Mouse (Mus musculus) kidney, embryonic 16.5 days (tissue): ENCODE measurements around the gene Ifit1bl1. TPM values are rescaled to one million over a fixed set of nuclear protein-coding genes. Genes with fewer than 3 reads are reported as not detected.
A peak's percentile ranks its signal among the peaks of the same experiment; 100 is the strongest.
"Not testable (repeated sequence)": the region's sequence is repeated elsewhere in the genome, so short reads cannot be mapped to it uniquely, and the experiment has no call there.

Experiments used
- ATAC-seq: fragments of 200-750 bp; cut with Nextera tagmentation; 2 replicates; pipeline ENCODE4 v1.8.0; 2017; ENCODE audit warnings: moderate TSS enrichment; ENCODE audit not compliant: low FRiP score, low TSS enrichment
- H3K27ac ChIP-seq: fragments of 300-500 bp; sonication (generic); 2 replicates; pipeline ENCODE4 v1.5.1; 2014; ENCODE audit warnings: low read length
- H3K27me3 ChIP-seq: fragments of 300-500 bp; sonication (generic); 2 replicates; pipeline ENCODE4 v1.6.1; 2014; ENCODE audit warnings: low read length, control low read depth, mixed read lengths; ENCODE audit not compliant: insufficient read depth
- H3K36me3 ChIP-seq: fragments of 300-500 bp; sonication (generic); 2 replicates; pipeline ENCODE4 v1.6.1; 2014; ENCODE audit warnings: low read length, control low read depth, mixed read lengths; ENCODE audit not compliant: insufficient read depth
- H3K4me1 ChIP-seq: fragments of 300-500 bp; sonication (generic); 2 replicates; pipeline ENCODE4 v1.6.1; 2014; ENCODE audit warnings: low read length, control low read depth, mixed read lengths; ENCODE audit not compliant: insufficient read depth
- H3K4me2 ChIP-seq: fragments of 300-500 bp; sonication (generic); replicated peaks from 2 replicates; pipeline ENCODE4 v1.6.1; 2014; ENCODE audit warnings: low read depth, low read length
- H3K4me3 ChIP-seq: fragments of 300-500 bp; sonication (generic); 2 replicates; pipeline ENCODE4 v1.5.1; 2014; ENCODE audit warnings: mild to moderate bottlenecking, low read length
- H3K9ac ChIP-seq: fragments of 300-500 bp; sonication (generic); replicated peaks from 2 replicates; pipeline ENCODE4 v1.6.1; 2014; ENCODE audit warnings: low read length
- H3K9me3 ChIP-seq: fragments of 300-500 bp; sonication (generic); 2 replicates; pipeline ENCODE4 v1.6.1; 2016; ENCODE audit warnings: low read length, control low read depth
- WGBS: fragments of 180-500 bp; shearing (Covaris S2); extraction: QIAGEN DNeasy Blood & Tissue Kit; methylation state at CpG from one replicate; pipeline ENCODE4 v1.1.7; 2014; 5-methylcytosine and 5-hydroxymethylcytosine counted together
- polyA plus RNA-seq: library from polyadenylated mRNA; unstranded; fragments of >200 nt; fragmentation: Nextera tagmentation; extraction: Ambion mirVana; gene quantifications from 2 replicates; pipeline ENCODE4 v1.2.1, GENCODE M21; 2015

Ifit1bl1 gene
- polyA plus RNA-seq, 1 experiment from 2014 or later, result 0.16 TPM

DNA sequence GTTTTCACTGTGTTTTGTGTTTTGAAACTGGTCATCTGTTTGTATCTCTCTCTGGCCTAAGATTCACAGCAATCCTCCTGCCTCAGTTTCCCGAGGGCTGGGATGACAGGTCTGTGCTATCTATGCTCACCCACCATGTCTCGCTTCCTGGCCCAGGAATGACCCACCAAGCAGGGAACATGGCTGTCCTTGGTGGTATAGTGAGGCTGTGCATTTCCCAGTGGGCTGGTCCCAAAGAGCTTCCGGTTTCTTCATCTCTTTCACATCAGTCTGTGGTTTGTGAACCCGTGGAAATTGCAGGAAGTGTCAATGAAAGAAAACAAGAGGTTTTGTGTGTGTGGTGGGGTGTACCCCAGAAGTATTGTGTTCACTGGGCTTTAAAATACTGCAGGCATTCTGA is 22.9 kb upstream of the Ifit1bl1 start:
- no peak overlapping the region for H3K27ac ChIP-seq
- no peaks in the 10 kb centered on the region for H3K36me3 ChIP-seq
- ATAC-seq, result no peak
- no peak overlapping the region for H3K9ac ChIP-seq
- WGBS, result 79% methylated on average over 4 of the region's 4 CpGs
- no peaks in the 10 kb centered on the region for H3K9me3 ChIP-seq
- H3K4me3 ChIP-seq, result no peak overlapping the region
- no peaks in the 10 kb centered on the region for H3K27me3 ChIP-seq
- H3K4me2 ChIP-seq, result no peak overlapping the region
- H3K4me1 ChIP-seq, result no peaks in the 10 kb centered on the region

DNA sequence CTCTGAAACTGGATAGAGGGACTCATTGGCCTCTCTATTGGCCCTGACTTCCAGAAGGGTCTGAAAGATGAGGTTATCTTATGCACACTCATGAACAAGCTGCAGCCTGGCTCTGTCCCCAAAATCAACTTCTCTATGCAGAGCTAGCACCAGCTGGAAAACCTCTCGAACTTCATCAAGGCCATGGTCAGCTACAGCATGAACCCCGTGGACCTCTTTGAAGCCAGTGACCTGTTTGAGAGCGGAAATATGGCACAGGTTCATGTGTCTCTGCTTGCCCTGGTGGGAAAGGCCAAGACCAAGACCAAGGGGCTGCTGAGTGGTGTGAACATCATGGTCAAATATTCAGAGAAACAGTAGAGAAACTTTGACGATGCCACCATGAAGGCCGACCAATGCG is 22.0 kb upstream of the Ifit1bl1 start:
- no peaks in the 10 kb centered on the region for H3K4me1 ChIP-seq
- H3K36me3 ChIP-seq, result no peaks in the 10 kb centered on the region
- H3K4me3 ChIP-seq, result no peak overlapping the region
- no peak for ATAC-seq
- H3K9ac ChIP-seq, result no peak overlapping the region
- no peak overlapping the region for H3K27ac ChIP-seq
- H3K27me3 ChIP-seq, result no peaks in the 10 kb centered on the region
- H3K9me3 ChIP-seq, result no peaks in the 10 kb centered on the region
- no peak overlapping the region for H3K4me2 ChIP-seq
- WGBS, result 89% methylated on average over 6 of the region's 6 CpGs

DNA sequence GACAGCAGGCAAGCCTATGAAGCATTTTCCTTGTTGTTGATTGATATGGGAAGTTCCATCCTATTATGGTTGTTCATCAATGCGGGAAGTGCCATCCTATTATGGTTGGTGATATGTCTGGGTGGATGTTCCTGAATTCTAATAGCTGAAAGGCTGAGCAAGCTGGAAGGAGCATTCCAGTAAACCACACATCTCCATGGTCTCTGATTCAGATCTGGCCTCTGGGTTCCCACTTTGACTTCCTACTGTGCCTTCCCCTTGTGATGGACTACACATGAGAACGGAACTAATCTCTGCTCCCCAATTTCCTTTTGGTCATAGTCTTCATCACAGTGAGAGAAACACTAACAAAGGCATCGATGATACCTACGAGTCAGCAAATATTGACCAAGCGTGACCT is 19.1 kb upstream of the Ifit1bl1 start:
- 92% methylated on average over 5 of the region's 5 CpGs for WGBS
- ATAC-seq, result no peak
- no peaks in the 10 kb centered on the region for H3K36me3 ChIP-seq

DNA sequence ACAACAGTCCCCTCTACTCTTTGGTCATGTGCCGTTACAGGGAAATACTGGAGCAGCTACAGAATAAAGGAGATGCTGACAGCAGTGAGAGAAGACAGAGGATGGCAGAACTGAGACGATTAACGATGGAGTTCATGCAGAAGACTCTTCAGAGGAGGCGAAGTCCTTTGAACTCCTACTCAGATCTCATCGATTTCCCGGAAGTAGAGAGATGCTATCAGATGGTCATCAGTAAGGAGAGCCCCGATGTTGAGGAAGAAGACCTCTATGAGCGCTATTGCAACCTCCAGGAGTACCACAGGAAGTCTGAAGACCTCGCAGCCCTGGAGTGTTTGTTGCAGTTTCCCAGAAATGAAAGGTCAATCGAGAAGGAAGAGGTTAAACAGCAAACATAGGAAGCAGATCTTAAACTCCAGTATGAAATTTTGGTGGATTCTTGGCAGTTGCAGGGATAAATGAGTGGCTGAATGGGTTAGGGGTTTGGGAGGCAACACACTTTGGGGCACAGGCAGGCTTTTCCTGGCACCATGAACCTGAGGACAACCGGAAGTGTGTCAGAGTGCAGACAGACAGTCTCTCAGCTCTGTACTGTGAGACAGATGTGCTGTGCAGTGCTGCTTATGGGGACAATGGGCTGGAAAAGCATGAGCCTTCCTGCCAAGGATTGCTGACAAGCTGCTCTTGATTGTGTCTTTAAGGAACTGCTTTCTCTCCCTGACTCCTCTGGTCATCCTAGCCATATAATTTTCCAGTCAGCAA is 10.7 kb upstream of the Ifit1bl1 start:
- ATAC-seq, H3K27me3 ChIP-seq, H3K27ac ChIP-seq, H3K9ac ChIP-seq, H3K4me2 ChIP-seq, H3K4me3 ChIP-seq, H3K9me3 ChIP-seq, H3K4me1 ChIP-seq, H3K36me3 ChIP-seq: not testable (repeated sequence)
- 81% methylated on average over 3 of the region's 11 CpGs for WGBS

More for the DNA sequence above, 19.1 kb upstream of the Ifit1bl1 start:
- Histone ChIP-seq H3K4me3 (no peak overlapping the region), H3K27me3 (no peaks in the 10 kb centered on the region), H3K9me3 (no peaks in the 10 kb centered on the region), H3K4me2 (no peak overlapping the region), H3K4me1 (no peaks in the 10 kb centered on the region), H3K9ac (no peak overlapping the region), H3K27ac (no peak overlapping the region)

DNA sequence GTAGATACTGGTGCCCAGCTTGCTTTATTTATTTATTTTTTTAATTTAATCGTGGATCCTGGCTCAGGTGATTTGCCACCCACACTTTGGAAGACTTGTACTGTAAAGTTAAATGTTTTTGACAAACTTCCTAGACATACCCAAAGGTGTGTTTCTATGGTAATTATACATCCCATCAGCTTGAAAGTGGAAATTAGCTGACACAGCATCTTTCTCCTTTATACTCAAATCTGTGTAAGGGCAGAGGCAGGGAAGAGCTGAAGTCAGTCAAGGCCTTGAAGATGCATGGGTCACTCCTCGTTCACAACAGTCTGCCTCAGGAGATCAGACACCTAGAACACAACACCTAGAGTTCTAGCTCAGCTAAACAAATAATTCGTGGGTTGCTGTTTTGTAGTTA is 8.4 kb upstream of the Ifit1bl1 start:
- H3K4me1 ChIP-seq, H3K4me2 ChIP-seq, H3K4me3 ChIP-seq, H3K9ac ChIP-seq, ATAC-seq, H3K27ac ChIP-seq, H3K27me3 ChIP-seq, H3K9me3 ChIP-seq, H3K36me3 ChIP-seq: not testable (repeated sequence)
- WGBS, result 83% methylated on average over 3 of the region's 3 CpGs

DNA sequence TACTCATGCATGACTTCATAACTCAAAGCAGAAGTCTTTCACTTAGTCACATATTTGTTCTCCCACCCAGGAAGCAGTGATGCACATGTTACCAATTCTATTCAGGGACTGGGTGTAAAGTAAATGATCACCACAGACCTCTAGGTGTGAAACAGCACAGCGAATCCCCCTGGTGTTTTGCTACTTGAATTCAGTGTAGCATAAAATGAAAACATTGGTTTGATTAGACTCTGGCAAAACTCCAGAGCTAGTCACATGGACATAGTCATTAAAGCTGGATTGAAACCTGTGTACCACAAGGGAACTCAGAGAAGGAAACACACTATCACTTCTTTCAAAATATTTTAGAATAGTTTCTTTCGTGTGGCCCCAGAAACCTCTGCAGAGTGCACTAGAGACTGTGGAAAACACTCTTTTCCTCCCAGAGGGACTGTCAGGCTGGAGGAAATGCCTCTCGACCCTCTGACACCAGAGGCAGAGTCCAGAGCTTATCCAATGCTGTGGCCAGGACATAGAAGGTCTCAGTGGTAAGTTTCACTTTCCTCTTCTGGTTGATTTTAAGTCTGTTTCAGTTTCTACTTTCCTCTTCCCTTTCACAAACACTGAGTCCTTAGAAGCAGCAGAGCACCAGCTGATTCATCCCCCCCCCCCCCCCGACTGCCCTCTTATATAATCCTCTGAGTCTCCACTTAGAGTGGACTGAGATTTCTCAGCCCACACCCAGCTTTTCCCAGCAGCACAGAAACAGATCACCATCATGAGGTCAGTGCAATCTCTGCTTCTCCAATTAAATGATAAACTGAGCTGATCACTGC is 5.7 kb upstream of the Ifit1bl1 start, which contains the start of gene Ifit3b:
Ifit3b (plus strand) TSS at position 734 of the 815 bp plus-strand sequence.
- H3K4me2 ChIP-seq, result peak within 1 kb of the TSS; percentile 18; the same call in 1 of the 2 replicates
- H3K9ac ChIP-seq, H3K4me3 ChIP-seq, H3K27me3 ChIP-seq, H3K4me1 ChIP-seq, H3K36me3 ChIP-seq, H3K9me3 ChIP-seq: not testable (repeated sequence)
- peak; percentile 76 for ATAC-seq
- whole genome bisulfite sequencing, result 33% methylated on average over 4 of the region's 4 CpGs
- peak within 1 kb of the TSS; percentile 63; the same call in 1 of the 2 replicates for H3K27ac ChIP-seq

DNA sequence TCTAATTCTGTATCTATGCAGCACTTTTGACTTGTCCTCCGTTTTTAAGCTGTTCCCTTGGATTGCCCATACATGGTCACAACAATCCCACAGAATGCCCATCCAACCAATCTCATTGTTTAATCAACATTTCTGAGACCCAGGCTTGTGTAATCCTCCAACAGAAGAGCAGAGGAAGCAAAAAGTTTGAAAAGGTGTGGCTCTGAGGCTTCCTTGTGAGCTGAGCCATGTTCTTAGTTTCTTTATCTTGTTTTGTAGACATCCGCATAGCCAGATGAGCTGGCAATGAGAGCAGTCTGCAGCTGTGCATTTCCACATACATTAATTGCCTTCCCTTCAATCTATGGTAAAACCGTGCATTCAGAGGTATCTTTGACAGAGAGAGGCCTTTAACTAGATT is 3.7 kb upstream of the Ifit1bl1 start:
- Histone ChIP-seq H3K36me3 (no peaks in the 10 kb centered on the region), H3K27me3 (no peaks in the 10 kb centered on the region), H3K9me3 (no peaks in the 10 kb centered on the region), H3K4me2 (no peak overlapping the region), H3K4me3 (no peak overlapping the region), H3K27ac (no peak overlapping the region), H3K9ac (no peak overlapping the region), H3K4me1 (peaks cover 7% of the 10 kb centered on the region)
- WGBS, result 92% methylated on average over 3 of the region's 3 CpGs
- ATAC-seq, result no peak

DNA sequence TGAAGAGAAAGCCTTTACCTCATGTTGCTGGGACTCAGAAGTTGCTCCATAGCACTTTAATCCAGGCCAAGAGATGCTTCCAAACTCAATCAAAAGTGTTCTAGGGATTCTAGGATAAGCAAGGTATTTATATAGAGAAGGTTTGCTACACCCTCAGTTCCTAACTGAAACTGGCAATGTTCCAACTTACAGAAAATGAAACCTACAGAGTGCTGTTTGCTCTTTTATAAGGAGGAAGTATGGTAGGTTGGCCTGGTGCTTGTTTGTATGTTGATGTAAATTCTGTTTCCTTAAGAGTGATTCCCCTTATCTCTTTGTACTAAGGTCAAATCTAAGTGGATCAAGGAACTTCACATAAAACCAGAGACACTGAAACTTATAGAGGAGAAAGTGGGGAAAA is 2.5 kb downstream of the Ifit1bl1 start:
- H3K27ac ChIP-seq, H3K4me3 ChIP-seq, ATAC-seq, H3K9me3 ChIP-seq, H3K4me1 ChIP-seq, H3K27me3 ChIP-seq, H3K36me3 ChIP-seq, H3K9ac ChIP-seq, H3K4me2 ChIP-seq: not testable (repeated sequence)

DNA sequence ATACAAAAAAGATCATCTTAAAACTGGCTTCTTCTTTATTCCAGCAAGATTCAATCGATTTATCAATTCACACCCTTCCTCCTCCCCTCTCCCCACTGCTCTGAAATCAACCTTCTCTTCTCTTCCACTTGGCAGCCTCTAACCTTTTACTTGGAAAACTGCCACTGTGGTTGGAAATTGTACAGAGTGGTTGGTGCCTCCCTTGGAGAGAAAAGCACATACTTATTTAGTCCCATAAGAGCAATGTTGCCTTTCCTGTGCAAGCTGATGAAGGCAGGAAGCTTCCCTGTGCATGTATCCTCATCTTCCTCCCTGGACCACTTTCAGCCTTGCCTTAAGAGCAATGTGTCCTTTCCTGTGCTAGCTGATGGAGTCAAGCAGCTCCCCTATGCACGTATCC is 3.4 kb downstream of the Ifit1bl1 start:
- ATAC-seq, result no peak
- no peak overlapping the region for H3K27ac ChIP-seq
- no peak overlapping the region for H3K4me2 ChIP-seq
- no peaks in the 10 kb centered on the region for H3K27me3 ChIP-seq
- 79% methylated on average over 2 of the region's 2 CpGs for WGBS
- H3K36me3 ChIP-seq, result no peaks in the 10 kb centered on the region
- no peak overlapping the region for H3K9ac ChIP-seq
- no peak overlapping the region for H3K4me3 ChIP-seq
- no peaks in the 10 kb centered on the region for H3K4me1 ChIP-seq
- no peaks in the 10 kb centered on the region for H3K9me3 ChIP-seq

DNA sequence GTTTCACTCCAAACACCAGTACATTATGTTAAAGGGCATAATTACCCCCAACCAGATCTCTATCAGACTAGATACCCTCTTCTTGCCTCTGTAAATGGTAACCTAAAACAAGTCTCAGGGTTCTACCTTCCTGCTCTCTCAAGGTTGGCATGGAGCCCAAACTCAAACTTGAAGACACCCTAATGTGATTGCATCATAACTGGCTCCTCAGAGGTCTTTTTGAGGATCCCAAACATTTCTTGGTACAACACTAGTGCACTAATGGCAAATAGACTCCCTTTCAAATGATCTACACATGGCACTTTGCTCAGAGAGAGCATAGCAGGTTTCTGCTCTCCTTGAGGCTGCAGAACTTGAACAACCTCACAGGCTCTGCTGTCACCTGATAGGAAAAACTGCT is 4.9 kb downstream of the Ifit1bl1 start:
- Histone ChIP-seq H3K27ac (no peak overlapping the region), H3K4me1 (no peaks in the 10 kb centered on the region), H3K9me3 (no peaks in the 10 kb centered on the region), H3K4me3 (no peak overlapping the region), H3K36me3 (no peaks in the 10 kb centered on the region), H3K27me3 (no peaks in the 10 kb centered on the region), H3K4me2 (no peak overlapping the region), H3K9ac (no peak overlapping the region)
- peak; percentile 6; the same call in 1 of the 2 replicates for ATAC-seq
